Mouse (Mus musculus) heart, embryonic 14.5 days (tissue): ENCODE data around the gene Gm39566. TPM values are rescaled to one million over a fixed set of nuclear protein-coding genes. Genes with fewer than 3 reads are reported as not detected.

Experiments used
- ATAC-seq: fragments of 200-750 bp; cut with Nextera tagmentation; 2 replicates; pipeline ENCODE4 v1.8.0; 2017; ENCODE audit warnings: low read depth, moderate TSS enrichment; ENCODE audit not compliant: insufficient number of reproducible peaks, insufficient read depth, low FRiP score
- H3K27ac ChIP-seq, 2 experiments: fragments of 200-500 bp in 1 of 2; fragments of 300-500 bp in 1 of 2; sonication (generic) in 1 of 2; replicated peaks in 1 of 2; 2 replicates each; pipeline ENCODE4 v1.5.1; 2012 to 2014; ENCODE audit warnings: low read depth in 2 of 2, low read length in 2 of 2, control low read depth in 1 of 2, mild to moderate bottlenecking in 1 of 2, mixed read lengths in 1 of 2; ENCODE audit not compliant: control insufficient read depth in 1 of 2, insufficient read depth in 1 of 2
- H3K27me3 ChIP-seq: fragments of 300-500 bp; sonication (generic); 2 replicates; pipeline ENCODE4 v1.6.1; 2014; ENCODE audit warnings: mild to moderate bottlenecking, low read length, control low read depth; ENCODE audit not compliant: control insufficient read depth, insufficient read depth
- H3K36me3 ChIP-seq: fragments of 300-500 bp; sonication (generic); 2 replicates; pipeline ENCODE4 v1.6.1; 2014; ENCODE audit warnings: mild to moderate bottlenecking, control low read depth, low read length, mixed read lengths; ENCODE audit not compliant: control insufficient read depth, insufficient read depth
- H3K4me1 ChIP-seq, 2 experiments: fragments of 200-500 bp in 1 of 2; fragments of 300-500 bp in 1 of 2; sonication (generic) in 1 of 2; 2 replicates each; pipeline ENCODE4 v1.6.1; 2012 to 2014; ENCODE audit warnings: low read length in 2 of 2, control low read depth in 1 of 2, mixed read lengths in 1 of 2; ENCODE audit not compliant: control insufficient read depth in 2 of 2, insufficient read depth in 2 of 2
- H3K4me2 ChIP-seq: fragments of 300-500 bp; sonication (generic); 2 replicates; pipeline ENCODE4 v1.6.1; 2014; ENCODE audit warnings: mild to moderate bottlenecking, low read length
- H3K4me3 ChIP-seq, 2 experiments: fragments of 200-500 bp in 1 of 2; fragments of 300-500 bp in 1 of 2; sonication (generic) in 1 of 2; 2 replicates each; pipeline ENCODE4 v1.5.1; 2012 to 2014; ENCODE audit warnings: low read length in 2 of 2, mild to moderate bottlenecking in 2 of 2, control low read depth in 1 of 2, low read depth in 1 of 2, moderate library complexity in 1 of 2; ENCODE audit not compliant: control insufficient read depth in 1 of 2, insufficient read depth in 1 of 2
- H3K9ac ChIP-seq: fragments of 300-500 bp; sonication (generic); 2 replicates; pipeline ENCODE4 v1.6.1; 2014; ENCODE audit warnings: mild to moderate bottlenecking, low read length
- H3K9me3 ChIP-seq: fragments of 300-500 bp; sonication (generic); 2 replicates; pipeline ENCODE4 v1.6.1; 2016; ENCODE audit warnings: low read length, control low read depth; ENCODE audit not compliant: control insufficient read depth
- WGBS: fragments of 180-500 bp; shearing (Covaris S2); extraction: QIAGEN DNeasy Blood & Tissue Kit; methylation state at CpG from one replicate; pipeline ENCODE4 v1.1.7; 2014; 5-methylcytosine and 5-hydroxymethylcytosine counted together
- polyA plus RNA-seq: library from polyadenylated mRNA; unstranded; fragments of >200 nt; fragmentation: Nextera tagmentation; extraction: Ambion mirVana; gene quantifications from 2 replicates; pipeline ENCODE4 v1.2.1, GENCODE M21; 2014

The Gm39566 gene
- polyA plus RNA-seq, 1 experiment from 2014 or later, result not detected

- H3K4me1 ChIP-seq, result peaks cover 15 to 16% of the 10 kb centered on the region in 2 experiments; a peak in 3 of 4 replicates
- H3K27ac ChIP-seq, result no peak overlapping the region
- no peak overlapping the region for H3K9ac ChIP-seq
- H3K4me2 ChIP-seq, result no peak overlapping the region
- peaks cover 12% of the 10 kb centered on the region; the same call in 1 of the 2 replicates for H3K27me3 ChIP-seq
- H3K9me3 ChIP-seq, result peaks cover 5% of the 10 kb centered on the region; the same call in 1 of the 2 replicates
- no peak overlapping the region for H3K4me3 ChIP-seq
- ATAC-seq, result no peak
- H3K36me3 ChIP-seq, result no peaks in the 10 kb centered on the region
- WGBS, result 77% methylated on average over 2 of the region's 2 CpGs
Measured at GRCm38 (mm10) chr11:69807641-69808040, 7.5 kb downstream of the Gm39566 start.

GRCm38 (mm10) chr11:69806378-69806777 is 8.7 kb downstream of the Gm39566 start:
- Histone ChIP-seq H3K4me1 (peaks cover 15 to 27% of the 10 kb centered on the region in 2 experiments), H3K9me3 (peaks cover 5% of the 10 kb centered on the region; the same call in 1 of the 2 replicates), H3K27me3 (peaks cover 18% of the 10 kb centered on the region; the same call in 1 of the 2 replicates), H3K9ac (no peak overlapping the region), H3K4me2 (no peak overlapping the region), H3K27ac (no peak overlapping the region), H3K36me3 (no peaks in the 10 kb centered on the region), H3K4me3 (no peak overlapping the region)
- WGBS, result 80% methylated on average over 4 of the region's 4 CpGs
- ATAC-seq, result no peak

- ATAC-seq, result no peak
- peaks cover 17 to 38% of the 10 kb centered on the region in 2 experiments for H3K4me1 ChIP-seq
- no peaks in the 10 kb centered on the region for H3K36me3 ChIP-seq
- peak within 1 kb of the TSS; percentile 69 for H3K9ac ChIP-seq
- H3K27ac ChIP-seq, result no peak within 1 kb of the TSS
- WGBS, result 14% methylated on average over 29 of the region's 29 CpGs
- peaks cover 5% of the 10 kb centered on the region; the same call in 1 of the 2 replicates for H3K9me3 ChIP-seq
- peak within 1 kb of the TSS; percentile 95 for H3K4me2 ChIP-seq
- peak within 1 kb of the TSS; percentile 9 to 46; a peak in 3 of 4 replicates for H3K4me3 ChIP-seq
- peaks cover 18% of the 10 kb centered on the region; the same call in 1 of the 2 replicates for H3K27me3 ChIP-seq
Measured at GRCm38 (mm10) chr11:69804972-69805909, 9.9 kb downstream of the Gm39566 start, which contains the start of gene Tmem102. Gene Tmem102 (minus strand): TSS chr11:69805624.

- WGBS, result 10% methylated on average over 12 of the region's 12 CpGs
- Histone ChIP-seq H3K36me3 (no peaks in the 10 kb centered on the region), H3K4me2 (peak overlapping the region; percentile 95), H3K9ac (peak overlapping the region; percentile 69; the same call in 1 of the 2 replicates), H3K27me3 (peaks cover 18% of the 10 kb centered on the region; the same call in 1 of the 2 replicates), H3K4me3 (peak overlapping the region in 1 of 2 experiments; percentile 46; a peak in 2 of 4 replicates), H3K9me3 (peaks cover 5% of the 10 kb centered on the region; the same call in 1 of the 2 replicates), H3K27ac (no peak overlapping the region), H3K4me1 (peaks cover 20 to 45% of the 10 kb centered on the region in 2 experiments)
- ATAC-seq, result no peak
Measured at GRCm38 (mm10) chr11:69804652-69804940, 10.5 kb downstream of the Gm39566 start.

GRCm38 (mm10) chr11:69803786-69804651 is 11.1 kb downstream of the Gm39566 start:
- 2% methylated on average over 60 of the region's 60 CpGs for WGBS
- Histone ChIP-seq H3K4me2 (peak overlapping the region; percentile 95), H3K27me3 (peaks cover 18% of the 10 kb centered on the region; the same call in 1 of the 2 replicates), H3K36me3 (no peaks in the 10 kb centered on the region), H3K27ac (no peak overlapping the region), H3K9ac (peak overlapping the region; percentile 69), H3K4me1 (peaks cover 25 to 51% of the 10 kb centered on the region in 2 experiments), H3K9me3 (peaks cover 5% of the 10 kb centered on the region; the same call in 1 of the 2 replicates), H3K4me3 (peak overlapping the region; percentile 46 to 65)
- peak; percentile 36; the same call in 1 of the 2 replicates for ATAC-seq

GRCm38 (mm10) chr11:69803328-69803727 is 11.8 kb downstream of the Gm39566 start:
- H3K4me3 ChIP-seq, result peak overlapping the region; percentile 46 to 65
- peak overlapping the region; percentile 95 for H3K4me2 ChIP-seq
- no peaks in the 10 kb centered on the region for H3K36me3 ChIP-seq
- peaks cover 5% of the 10 kb centered on the region; the same call in 1 of the 2 replicates for H3K9me3 ChIP-seq
- peak overlapping the region; percentile 69 for H3K9ac ChIP-seq
- H3K4me1 ChIP-seq, result peaks cover 25 to 52% of the 10 kb centered on the region in 2 experiments
- WGBS, result 3% methylated on average over 12 of the region's 12 CpGs
- peaks cover 18% of the 10 kb centered on the region; the same call in 1 of the 2 replicates for H3K27me3 ChIP-seq
- no peak overlapping the region for H3K27ac ChIP-seq
- ATAC-seq, result no peak

- Histone ChIP-seq H3K36me3 (no peaks in the 10 kb centered on the region), H3K4me1 (peaks cover 25 to 52% of the 10 kb centered on the region in 2 experiments), H3K4me3 (peak overlapping the region; percentile 46 to 65), H3K9ac (peak overlapping the region; percentile 69), H3K9me3 (peaks cover 5% of the 10 kb centered on the region; the same call in 1 of the 2 replicates), H3K27ac (no peak overlapping the region), H3K4me2 (peak overlapping the region; percentile 95), H3K27me3 (peaks cover 21% of the 10 kb centered on the region; the same call in 1 of the 2 replicates)
- ATAC-seq, result no peak
- WGBS, result 2% methylated on average over 32 of the region's 33 CpGs
Measured at GRCm38 (mm10) chr11:69802648-69803105, 12.4 kb downstream of the Gm39566 start.
